Mouse (Mus musculus) regulatory T cell (primary cell): ENCODE data around the gene Gm26897.

ENCODE experiments used
- in situ Hi-C: fragments of 300-600 bp; cut with MboI, MseI; formaldehyde crosslinking; loops from one replicate; pipeline ENCODE4 v1.15.1; 2025; ENCODE audit warnings: high pct_unique_total_duplicates

Gm26897 gene

GRCm38 (mm10) chr5:111749599-111749998 is 15.9 kb downstream of the Gm26897 start:
- in situ Hi-C loops: no loop called here

- in situ Hi-C loops: no loop called here
These were observed 16.4 kb downstream of the Gm26897 start for GRCm38 (mm10) chr5:111750092-111750491.

- in situ Hi-C loops: no loop called here
These were observed 20.9 kb downstream of the Gm26897 start for GRCm38 (mm10) chr5:111754484-111755139.

GRCm38 (mm10) chr5:111755330-111755729 is 21.6 kb downstream of the Gm26897 start:
- in situ Hi-C loops: no loop called here

- in situ Hi-C loops: no loop called here
These were observed 27.2 kb downstream of the Gm26897 start for GRCm38 (mm10) chr5:111760721-111761480.

- in situ Hi-C loops: no loop called here
These were observed 27.9 kb downstream of the Gm26897 start for GRCm38 (mm10) chr5:111761574-111761973.

GRCm38 (mm10) chr5:111762085-111762484 is 28.4 kb downstream of the Gm26897 start:
- in situ Hi-C loops: no loop called here

- in situ Hi-C loops: no loop called here
These were observed 32.1 kb downstream of the Gm26897 start for GRCm38 (mm10) chr5:111765671-111766290.

GRCm38 (mm10) chr5:111766696-111767095 is 33.0 kb downstream of the Gm26897 start:
- in situ Hi-C loops: no loop called here

- in situ Hi-C loops: no loop called here
These were observed 36.5 kb downstream of the Gm26897 start for GRCm38 (mm10) chr5:111770266-111770665.

- in situ Hi-C loops: no loop called here
These were observed 38.4 kb downstream of the Gm26897 start for GRCm38 (mm10) chr5:111772127-111772526.

GRCm38 (mm10) chr5:111772591-111773406 is 39.1 kb downstream of the Gm26897 start:
- in situ Hi-C loops: no loop called here

GRCm38 (mm10) chr5:111773407-111773733 is 39.6 kb downstream of the Gm26897 start:
- in situ Hi-C loops: no loop called here

- in situ Hi-C loops: no loop called here
These were observed 42.5 kb downstream of the Gm26897 start for GRCm38 (mm10) chr5:111776246-111776645.

- in situ Hi-C loops: no loop called here
These were observed 44.4 kb downstream of the Gm26897 start for GRCm38 (mm10) chr5:111778093-111778492.

- in situ Hi-C loops: no loop called here
These were observed 46.2 kb downstream of the Gm26897 start for GRCm38 (mm10) chr5:111779776-111780485.
